Mouse (Mus musculus) gastrocnemius, postnatal 10 days (tissue): ENCODE measurements around the gene Glis1. TPM values are rescaled to one million over a fixed set of nuclear protein-coding genes. Genes with fewer than 3 reads are reported as not detected.

Experiments
- DNase-seq: peaks from one replicate; pipeline ENCODE4 v3.0.0; 2021; ENCODE audit warnings: mixed read lengths
- total RNA-seq, 2 experiments: library from RNA; stranded (reverse); gene quantifications; 2 replicates each; pipeline ENCODE4 v1.2.3; 2021

Glis1 gene
- total RNA-seq, 2 experiments from 2014 or later, result 0.93 to 1.4 TPM

GRCm38 (mm10) chr4:107624951-107625350, 190.6 kb downstream of the Glis1 start:
- no peak for DNase-seq

- DNase-seq, result no peak
These were observed 193.8 kb downstream of the Glis1 start for GRCm38 (mm10) chr4:107628226-107628625.

- DNase-seq, result no peak
These were observed 194.6 kb downstream of the Glis1 start for GRCm38 (mm10) chr4:107628921-107629411.

GRCm38 (mm10) chr4:107634631-107635030, 200.2 kb downstream of the Glis1 start:
- no peak for DNase-seq

GRCm38 (mm10) chr4:107636099-107636498, 201.7 kb downstream of the Glis1 start:
- no peak for DNase-seq

- DNase-seq, result peak; percentile 36
These were observed 203.3 kb downstream of the Glis1 start for GRCm38 (mm10) chr4:107637670-107638069.

GRCm38 (mm10) chr4:107638303-107638702, 203.9 kb downstream of the Glis1 start:
- DNase-seq, result no peak

- DNase-seq, result no peak
These were observed 207.2 kb downstream of the Glis1 start for GRCm38 (mm10) chr4:107641624-107642023.

- DNase-seq, result no peak
These were observed 214.6 kb downstream of the Glis1 start for GRCm38 (mm10) chr4:107648959-107649485.

- DNase-seq, result no peak
These were observed 216.7 kb downstream of the Glis1 start for GRCm38 (mm10) chr4:107651021-107651496.

- peak; percentile 82 for DNase-seq
These were observed 218.3 kb downstream of the Glis1 start for GRCm38 (mm10) chr4:107652598-107653279.

- no peak for DNase-seq
These were observed 218.9 kb downstream of the Glis1 start for GRCm38 (mm10) chr4:107653280-107653643.

- no peak for DNase-seq
These were observed 226.3 kb downstream of the Glis1 start for GRCm38 (mm10) chr4:107660649-107661048.

- no peak for DNase-seq
These were observed 234.1 kb downstream of the Glis1 start for GRCm38 (mm10) chr4:107668514-107668913.

GRCm38 (mm10) chr4:107670731-107671130, 236.3 kb downstream of the Glis1 start:
- no peak for DNase-seq

GRCm38 (mm10) chr4:107673638-107674321, 239.4 kb downstream of the Glis1 start:
- peak; percentile 84 for DNase-seq

GRCm38 (mm10) chr4:107674322-107674644, 239.9 kb downstream of the Glis1 start:
- DNase-seq, result no peak

- DNase-seq, result no peak
These were observed 241.3 kb downstream of the Glis1 start for GRCm38 (mm10) chr4:107675645-107676044.

- no peak for DNase-seq
These were observed 246.1 kb downstream of the Glis1 start for GRCm38 (mm10) chr4:107680311-107681098.

GRCm38 (mm10) chr4:107681099-107681849, 246.9 kb downstream of the Glis1 start:
- DNase-seq, result no peak

- no peak for DNase-seq
These were observed 248.8 kb downstream of the Glis1 start for GRCm38 (mm10) chr4:107683006-107683756.
